Mouse (Mus musculus) frontal cortex, postnatal 10 days (tissue): Measurements from ENCODE around the gene Olfr1373.

Experiments used
- DNase-seq, 2 experiments: peaks; one replicate each; pipeline ENCODE4 v3.0.0; 2022; ENCODE audit warnings: low spot score in 2 of 2, mixed read lengths in 1 of 2

The Olfr1373 gene

GRCm38 (mm10) chr11:52106438-52106837 lies 38.9 kb downstream of the Olfr1373 start:
- DNase-seq, result no peak

GRCm38 (mm10) chr11:52106037-52106436 lies 39.3 kb downstream of the Olfr1373 start:
- DNase-seq, result no peak

GRCm38 (mm10) chr11:52105503-52105902 lies 39.8 kb downstream of the Olfr1373 start:
- no peak for DNase-seq

DNA sequence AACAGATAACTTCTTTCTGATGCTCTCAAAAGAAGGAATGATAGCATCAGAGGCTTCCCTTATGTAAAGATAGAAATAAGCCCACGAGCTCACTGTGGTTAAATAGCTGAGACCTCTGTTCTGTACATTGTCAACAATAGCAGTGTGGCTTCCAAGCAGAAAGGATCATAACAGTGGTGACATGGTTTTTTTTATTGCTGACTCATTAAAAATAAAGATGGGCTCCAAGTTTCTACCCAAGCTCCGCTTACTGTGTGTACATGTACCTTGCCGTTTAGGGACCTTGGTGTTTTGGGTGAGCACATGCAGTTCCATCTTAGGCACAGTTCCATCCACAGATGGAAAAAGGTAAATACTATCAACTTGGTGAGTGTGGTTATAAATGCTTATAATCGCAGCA lies 42.4 kb downstream of the Olfr1373 start:
- DNase-seq, result no peak

GRCm38 (mm10) chr11:52099771-52100219 lies 45.5 kb downstream of the Olfr1373 start:
- no peak for DNase-seq

- DNase-seq, result peak; percentile 53 to 76
Measured at GRCm38 (mm10) chr11:52099031-52099761, 46.1 kb downstream of the Olfr1373 start.

DNA sequence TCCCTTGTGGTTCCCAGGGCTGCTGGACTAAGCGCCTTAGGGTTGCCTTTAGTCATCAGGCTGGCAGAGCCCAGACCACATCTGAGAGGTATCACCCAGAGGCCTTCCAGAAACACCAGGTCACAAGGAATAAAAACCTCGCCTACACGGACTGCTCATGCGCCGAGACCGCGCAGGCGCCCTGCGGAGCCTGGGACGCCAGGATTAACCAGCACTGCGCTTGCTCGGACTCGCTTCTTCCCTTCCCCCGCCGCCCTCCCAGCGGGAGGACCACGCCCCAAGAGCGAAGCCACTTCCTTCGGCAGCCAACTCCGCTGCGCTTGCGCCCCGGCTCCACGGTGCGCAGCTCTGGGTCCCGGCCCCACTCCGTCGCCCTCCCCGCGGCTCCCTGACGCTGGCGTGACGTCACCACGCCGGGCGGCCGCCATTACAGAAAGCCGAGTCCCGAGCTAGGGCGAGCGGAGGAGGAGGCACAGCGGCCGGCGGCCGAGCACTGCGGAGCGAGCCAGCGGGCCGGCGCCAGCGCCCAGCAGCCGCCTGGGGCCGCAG lies 46.9 kb downstream of the Olfr1373 start, which contains the start of gene Ppp2ca:
Ppp2ca (plus strand) TSS at position 284 of the 549 bp plus-strand sequence.
- DNase-seq, result peak; percentile 98

DNA sequence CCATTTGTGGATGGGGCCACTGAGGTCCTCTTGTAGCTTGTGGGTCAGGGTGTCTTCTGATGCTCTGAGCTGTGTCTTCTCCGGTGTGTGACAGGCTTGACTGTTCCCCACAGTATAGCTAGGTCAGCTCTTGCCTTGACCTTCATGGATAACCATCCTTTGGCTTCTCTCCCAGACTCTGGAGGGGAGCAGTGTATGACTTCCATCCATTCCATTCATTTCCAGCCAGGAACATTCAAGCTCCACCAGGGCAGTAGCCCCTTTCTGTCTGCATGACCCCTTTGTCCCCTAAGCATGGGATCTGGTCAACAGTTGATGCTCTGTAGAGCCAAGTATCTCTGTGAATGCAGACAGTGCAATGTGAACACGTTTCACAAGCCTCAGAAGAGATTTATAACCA lies 47.7 kb downstream of the Olfr1373 start:
- DNase-seq, result no peak

DNA sequence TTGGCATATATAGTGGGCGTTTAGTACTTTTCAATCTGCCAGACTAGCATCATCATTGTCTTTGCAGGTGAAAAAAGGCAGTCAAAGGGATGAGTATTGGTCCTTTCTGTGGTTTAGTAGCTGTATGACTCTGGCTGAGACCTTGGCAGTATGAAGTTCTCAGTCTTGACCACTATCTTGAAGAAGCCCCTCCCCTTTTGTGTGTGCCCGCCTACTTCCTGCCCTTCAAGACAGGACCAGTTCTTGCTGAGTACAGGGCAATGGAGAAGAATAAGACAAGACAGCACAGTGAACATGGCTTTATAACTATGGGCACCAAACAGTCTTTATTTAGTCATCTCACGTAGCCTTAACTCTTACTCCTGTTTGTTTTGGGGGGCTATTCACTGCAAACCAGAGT lies 48.3 kb downstream of the Olfr1373 start:
- DNase-seq, result no peak
